9 mouse cellular contexts compared by ENCODE assay signal in the genomic region with DNA sequence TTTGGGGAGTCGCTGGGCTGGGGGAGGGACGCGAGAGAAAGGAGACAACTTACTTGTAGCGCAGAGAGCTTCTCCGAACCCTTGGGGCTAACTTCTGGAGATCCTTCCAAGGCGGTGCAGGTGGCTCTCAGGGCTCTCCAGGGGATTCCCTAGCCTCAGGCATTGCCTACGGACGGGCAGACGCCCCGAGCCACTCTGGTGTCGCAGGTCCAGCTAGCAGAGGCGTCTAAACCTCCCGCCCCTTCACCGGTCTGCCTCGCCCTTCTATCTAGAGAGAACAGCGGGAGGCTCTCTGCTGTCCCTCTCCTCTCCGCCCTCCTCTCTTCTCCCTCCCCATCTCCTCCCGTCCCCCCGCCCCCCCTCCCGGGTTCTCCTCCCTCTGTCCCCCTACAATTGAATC. TPM values are rescaled to one million over a fixed set of nuclear protein-coding genes. Genes with fewer than 3 reads are reported as not detected.
A peak's percentile ranks its signal among the peaks of the same experiment; 100 is the strongest.
DNase-seq lines count a peak whose midpoint lies in the region; ATAC-seq lines count a peak whose summit lies in the region.
"Had no signal": no experiment of that assay in that cellular context is flagged by ENCODE, and none has a peak within 500 bp of the region (broad histone marks: within the 10 kb centered on the region; RNA-seq: fewer than 3 reads in every experiment).

A gene (minus strand): TSS at position 300 of the 400 bp plus-strand sequence.

- peak within 1 kb of the TSS; percentile 44 for H3K4me2 ChIP-seq in embryonic facial prominence, embryonic 15.5 days (replicated peaks)
- peak within 1 kb of the TSS; percentile 72 for H3K4me2 ChIP-seq in hindbrain, embryonic 13.5 days

- WGBS in embryonic facial prominence, embryonic 15.5 days: 2% methylated on average over 19 of the region's 20 CpGs
- 2% methylated on average over 19 of the region's 20 CpGs for WGBS in hindbrain, embryonic 13.5 days
- WGBS in midbrain, embryonic 10.5 days: 1% methylated on average over 20 of the region's 20 CpGs

- ATAC-seq in embryonic facial prominence, embryonic 15.5 days (ENCODE audit: insufficient number of reproducible peaks, low FRiP score, low TSS enrichment, low read depth): no peak
- peak; percentile 65 for ATAC-seq in hindbrain, embryonic 13.5 days (ENCODE audit: low FRiP score)

- DNase-seq in cerebellum, postnatal 10 days: peak; percentile 26 to 35
- no peak for DNase-seq in cerebellum, adult 9-10 months
- DNase-seq in midbrain, embryonic 10.5 days (ENCODE audit: low spot score): peak; percentile 50
- DNase-seq in gastrocnemius, postnatal 36 days: no peak
- DNase-seq in thymus, postnatal 10 days (ENCODE audit: low spot score in 2 of 2): no peak
- DNase-seq in right cerebral cortex, adult 18-20 months: no peak

- peak within 1 kb of the TSS; percentile 27 for H3K4me3 ChIP-seq in embryonic facial prominence, embryonic 15.5 days (replicated peaks)
- peak within 1 kb of the TSS; percentile 41 for H3K4me3 ChIP-seq in hindbrain, embryonic 13.5 days
- H3K4me3 ChIP-seq in midbrain, embryonic 10.5 days: peak within 1 kb of the TSS; percentile 58
- H3K4me3 ChIP-seq: erythroblast, embryonic 14.5 days had no signal

- no peaks in the 10 kb centered on the region for H3K9me3 ChIP-seq in embryonic facial prominence, embryonic 15.5 days (replicated peaks)
- no peaks in the 10 kb centered on the region for H3K9me3 ChIP-seq in hindbrain, embryonic 13.5 days
- H3K9me3 ChIP-seq in midbrain, embryonic 10.5 days (replicated peaks): no peaks in the 10 kb centered on the region

- peaks cover 11% of the 10 kb centered on the region; the same call in 1 of the 2 replicates for H3K4me1 ChIP-seq in embryonic facial prominence, embryonic 15.5 days
- H3K4me1 ChIP-seq in hindbrain, embryonic 13.5 days (replicated peaks): peaks cover 21% of the 10 kb centered on the region
- H3K4me1 ChIP-seq in midbrain, embryonic 10.5 days: peaks cover 30% of the 10 kb centered on the region

- peaks cover 55% of the 10 kb centered on the region for H3K27me3 ChIP-seq in embryonic facial prominence, embryonic 15.5 days
- peaks cover 66% of the 10 kb centered on the region for H3K27me3 ChIP-seq in hindbrain, embryonic 13.5 days
- peaks cover 83% of the 10 kb centered on the region for H3K27me3 ChIP-seq in midbrain, embryonic 10.5 days (ENCODE audit: low read depth, poor library complexity, severe bottlenecking)

- H3K27ac ChIP-seq in embryonic facial prominence, embryonic 15.5 days (replicated peaks): no peak within 1 kb of the TSS
- no peak within 1 kb of the TSS for H3K27ac ChIP-seq in hindbrain, embryonic 13.5 days
- H3K27ac ChIP-seq in midbrain, embryonic 10.5 days (replicated peaks): peak within 1 kb of the TSS; percentile 61; the same call in 1 of the 2 replicates

- no peaks in the 10 kb centered on the region for H3K36me3 ChIP-seq in embryonic facial prominence, embryonic 15.5 days
- no peaks in the 10 kb centered on the region for H3K36me3 ChIP-seq in hindbrain, embryonic 13.5 days
- no peaks in the 10 kb centered on the region for H3K36me3 ChIP-seq in midbrain, embryonic 10.5 days

- 0 out of 2 replicates have a peak within 1 kb of the TSS, but pooled peaks have one; percentile 12 for H3K9ac ChIP-seq in embryonic facial prominence, embryonic 15.5 days
- H3K9ac ChIP-seq in hindbrain, embryonic 13.5 days: peak within 1 kb of the TSS; percentile 67

- intact Hi-C loops in gastrocnemius, postnatal 36 days (cut with DNase I): no loop called here

RNA-seq across cellular contexts. Expression of the gene that starts here (rescaled TPM):
- polyA plus RNA-seq in embryonic facial prominence, embryonic 15.5 days (2015; fragmentation: Nextera tagmentation; extraction: Ambion mirVana): 0.55 and 0.60 TPM in 2 replicates
- 0.39 and 0.40 TPM in 2 replicates for polyA plus RNA-seq in hindbrain, embryonic 13.5 days (2015; fragmentation: Nextera tagmentation; extraction: Ambion mirVana)
- polyA plus RNA-seq in midbrain, embryonic 10.5 days (2016; fragmentation: Nextera tagmentation; extraction: Ambion mirVana): 0.20 and 0.36 TPM in 2 replicates
- not detected for total RNA-seq in gastrocnemius, postnatal 36 days (2021)
- polyA plus RNA-seq: erythroblast, embryonic 14.5 days had no signal

Comparison
In these comparisons a context has a peak if more than half of its experiments do, and no peak if none do; other contexts are left out.
1. DNase-seq: peak in cerebellum, postnatal 10 days (2 of 2); none in cerebellum, adult 9-10 months (single experiment), gastrocnemius, postnatal 36 days (0 of 2), thymus, postnatal 10 days (0 of 2) and right cerebral cortex, adult 18-20 months (single experiment).
2. Peak in ATAC-seq, H3K4me3 ChIP-seq, H3K9ac ChIP-seq and H3K4me2 ChIP-seq in hindbrain, embryonic 13.5 days; RNA of the gene not detected or under 1 TPM.
3. Peak in DNase-seq, H3K4me3 ChIP-seq and H3K27ac ChIP-seq in midbrain, embryonic 10.5 days; RNA of the gene not detected or under 1 TPM.
4. Peak in every context shown above with its lines, with median percentiles within 50 percentile points of each other: H3K4me3 ChIP-seq.